ENCODE assay signal across 27 mouse cellular contexts in the genomic region with DNA sequence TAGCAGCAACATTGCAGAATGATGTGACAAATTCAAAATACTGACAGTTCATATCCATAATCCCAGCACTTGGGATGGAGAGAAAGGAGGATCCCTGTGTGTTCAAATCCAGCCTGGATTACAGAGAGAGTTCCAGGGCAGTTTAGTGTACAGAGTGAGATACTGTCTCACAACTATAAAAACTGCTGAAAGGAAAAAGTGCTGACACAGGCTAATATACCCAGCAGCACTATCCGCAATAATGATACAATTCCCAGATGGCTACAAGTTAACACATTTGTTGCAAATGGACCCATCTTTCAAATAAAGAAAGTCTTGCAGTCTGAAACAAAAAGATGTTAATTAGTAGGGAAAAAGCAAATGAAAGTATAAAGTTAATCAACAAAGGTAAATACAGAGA.
"Had no signal": no experiment of that assay in that cellular context is flagged by ENCODE, and none has a peak within 500 bp of the region (broad histone marks: within the 10 kb centered on the region; RNA-seq: fewer than 3 reads in every experiment).

No protein-coding gene starts in this region.

- H3K4me2 ChIP-seq: embryonic facial prominence, embryonic 12.5 days; embryonic facial prominence, embryonic 13.5 days; embryonic facial prominence, embryonic 15.5 days; forebrain, embryonic 12.5 days; forebrain, embryonic 13.5 days; forebrain, embryonic 15.5 days had no signal

- H3K27me3 ChIP-seq: embryonic facial prominence, embryonic 12.5 days; embryonic facial prominence, embryonic 13.5 days; embryonic facial prominence, embryonic 15.5 days; forebrain, embryonic 12.5 days; forebrain, embryonic 13.5 days; forebrain, embryonic 15.5 days had no signal

- H3K4me3 ChIP-seq: embryonic facial prominence, embryonic 10.5 days; embryonic facial prominence, embryonic 12.5 days; embryonic facial prominence, embryonic 13.5 days; embryonic facial prominence, embryonic 15.5 days; erythroblast, embryonic 14.5 days; forebrain, embryonic 10.5 days; forebrain, embryonic 12.5 days; forebrain, embryonic 13.5 days; forebrain, embryonic 15.5 days; gastrocnemius, adult 2 months; heart, adult 2 months; heart, embryonic 10.5 days had no signal

- H3K9ac ChIP-seq: embryonic facial prominence, embryonic 12.5 days; embryonic facial prominence, embryonic 13.5 days; embryonic facial prominence, embryonic 15.5 days; forebrain, embryonic 12.5 days; forebrain, embryonic 13.5 days; forebrain, embryonic 15.5 days; forebrain, postnatal 0 days had no signal

- H3K36me3 ChIP-seq: embryonic facial prominence, embryonic 10.5 days; embryonic facial prominence, embryonic 12.5 days; embryonic facial prominence, embryonic 13.5 days; embryonic facial prominence, embryonic 15.5 days; forebrain, embryonic 10.5 days; forebrain, embryonic 12.5 days; forebrain, embryonic 15.5 days; heart, embryonic 10.5 days had no signal

- H3K9me3 ChIP-seq: embryonic facial prominence, embryonic 10.5 days; embryonic facial prominence, embryonic 12.5 days; embryonic facial prominence, embryonic 13.5 days; embryonic facial prominence, embryonic 15.5 days; forebrain, embryonic 10.5 days; forebrain, embryonic 12.5 days; forebrain, embryonic 13.5 days; forebrain, embryonic 15.5 days; heart, embryonic 10.5 days had no signal

- H3K27ac ChIP-seq: embryonic facial prominence, embryonic 10.5 days; embryonic facial prominence, embryonic 12.5 days; embryonic facial prominence, embryonic 13.5 days; embryonic facial prominence, embryonic 15.5 days; forebrain, embryonic 10.5 days; forebrain, embryonic 12.5 days; forebrain, embryonic 13.5 days; forebrain, embryonic 15.5 days; gastrocnemius, adult 2 months; heart, adult 2 months; heart, embryonic 10.5 days had no signal

- ATAC-seq: forebrain, embryonic 13.5 days; forebrain, embryonic 14.5 days; forebrain, embryonic 15.5 days; forebrain, embryonic 16.5 days; forebrain, postnatal 0 days had no signal

- H3K4me1 ChIP-seq: embryonic facial prominence, embryonic 10.5 days; embryonic facial prominence, embryonic 12.5 days; embryonic facial prominence, embryonic 13.5 days; embryonic facial prominence, embryonic 15.5 days; forebrain, embryonic 10.5 days; forebrain, embryonic 12.5 days; forebrain, embryonic 13.5 days; forebrain, embryonic 15.5 days; heart, embryonic 10.5 days had no signal

- DNase-seq: cerebellum, adult 9-11 months; cerebellum, postnatal 10 days; cerebellum, postnatal 14 days; cerebellum, postnatal 25 days; cerebellum, postnatal 36 days; embryo, embryonic 11 days; forebrain, postnatal 0 days; gastrocnemius, adult 2 months; gastrocnemius, postnatal 10 days; gastrocnemius, postnatal 14 days; gastrocnemius, postnatal 25 days; gastrocnemius, postnatal 36 days; heart, adult 11 months; heart, adult 18-20 months; heart, adult 2 months had no signal
